Mouse (Mus musculus): ENCODE measurements at regions not wholly inside any gene's neighbourhood (a gene's known extent, or its start where the extent isn't known, plus 50 kb on each side); places are given as distances from the start of the nearest gene placed in this dataset.

DNA sequence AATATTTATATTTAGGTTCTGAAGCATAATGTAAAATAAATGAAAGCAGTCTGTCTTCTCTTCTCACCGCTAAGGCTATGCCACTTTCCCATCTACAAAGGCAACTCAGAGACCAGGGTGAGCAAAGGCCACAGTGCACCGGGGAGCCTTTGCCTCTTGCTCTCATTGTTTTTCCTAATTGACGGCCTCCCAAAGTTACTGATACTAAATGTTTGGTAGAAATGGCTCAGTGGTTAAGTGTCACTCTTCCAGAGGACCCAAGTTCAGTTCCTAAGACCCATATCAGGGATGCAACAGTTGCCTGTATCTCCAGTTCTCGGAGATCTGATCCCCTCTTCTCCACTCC, 159.5 kb upstream of the Arl4c start:
- TF ChIP-seq CTCF (conservative IDR thresholded peaks at IDR 0.05; ENCODE audit: low read length), result no peak
- no peak for TF ChIP-seq NANOG (IDR thresholded peaks at IDR 0.05; ENCODE audit: borderline replicate concordance, low read length)

Measured in E14TG2a.4 (cell line).